Mouse (Mus musculus): ENCODE data around the gene Mrpl58. TPM values are rescaled to one million over a fixed set of nuclear protein-coding genes. Genes with fewer than 3 reads are reported as not detected.
A peak's percentile ranks its signal among the peaks of the same experiment; 100 is the strongest.

Mrpl58 gene
- polyA plus RNA-seq, 1 experiment = 146 TPM

DNA sequence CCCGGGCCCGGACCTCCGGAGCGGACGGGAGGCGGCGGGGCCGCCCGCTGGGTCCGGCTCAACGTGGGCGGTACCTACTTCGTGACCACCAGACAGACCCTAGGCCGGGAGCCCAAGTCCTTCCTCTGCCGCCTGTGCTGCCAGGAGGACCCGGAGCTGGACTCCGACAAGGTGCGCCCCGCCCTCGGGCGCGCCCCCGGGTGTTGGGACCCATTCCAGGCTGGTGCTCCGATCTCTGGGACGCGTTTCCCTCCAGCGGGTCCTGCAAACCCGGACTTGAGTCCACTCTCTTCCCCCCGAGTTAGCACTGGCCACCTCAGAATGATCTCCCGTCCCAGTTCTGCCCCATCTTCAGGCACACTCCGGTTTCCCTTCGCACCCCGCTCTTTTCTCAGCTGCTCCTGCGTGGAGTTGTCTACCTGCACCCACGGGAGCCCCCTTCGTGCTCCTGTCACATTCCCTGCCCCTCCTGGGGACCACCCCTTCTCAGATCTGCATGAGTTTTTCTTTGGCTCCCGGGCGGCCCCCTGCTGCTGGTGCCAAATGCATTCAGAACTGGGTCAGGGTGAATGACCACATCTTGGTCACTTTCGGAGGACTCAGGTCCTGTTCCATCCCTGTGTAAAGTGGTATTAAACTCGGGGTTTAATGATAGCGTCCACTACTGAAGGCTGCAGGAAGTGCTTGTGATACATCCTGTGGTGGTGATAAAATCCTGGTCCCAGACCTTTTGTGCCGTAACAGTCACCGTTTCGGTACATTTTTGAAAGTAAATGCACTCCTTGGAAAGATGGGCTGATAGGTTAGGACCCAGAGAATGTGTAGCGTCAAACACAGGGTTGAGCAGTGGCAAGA is 17.0 kb downstream of the Mrpl58 start:
- H3K4me1 ChIP-seq (ENCODE audit: control insufficient read depth, insufficient read depth, low read length) = peaks cover 15% of the 10 kb centered on the region
- DNase-seq = peak; percentile 72
- 1% methylated on average over 45 of the region's 45 CpGs for WGBS
- peak overlapping the region; percentile 98 for H3K4me3 ChIP-seq (ENCODE audit: insufficient read depth, low read depth, low read length)
- H3K27me3 ChIP-seq (replicated peaks; ENCODE audit: control insufficient read depth, insufficient read depth, low read length) = no peaks in the 10 kb centered on the region
- H3K36me3 ChIP-seq (ENCODE audit: control insufficient read depth, insufficient read depth, low read length) = peaks cover 3% of the 10 kb centered on the region; the same call in 1 of the 2 replicates
- H3K27ac ChIP-seq (ENCODE audit: insufficient read depth, low read depth, low read length) = peak overlapping the region; percentile 70
- no peak for TF ChIP-seq POLR2A (IDR thresholded peaks at IDR 0.05; ENCODE audit: low read depth, low read length)
- TF ChIP-seq CTCF (conservative IDR thresholded peaks at IDR 0.05; ENCODE audit: insufficient read depth, insufficient read length, low read depth, low read length) = no peak

GRCm38 (mm10) chr11:115421328-115421727 is 17.8 kb downstream of the Mrpl58 start:
- 26% methylated on average over 1 of the region's 1 CpGs for WGBS
- TF ChIP-seq CTCF (conservative IDR thresholded peaks at IDR 0.05; ENCODE audit: insufficient read depth, insufficient read length, low read depth, low read length) = no peak
- no peak for TF ChIP-seq POLR2A (IDR thresholded peaks at IDR 0.05; ENCODE audit: low read depth, low read length)
- Histone ChIP-seq H3K4me1 (ENCODE audit: control insufficient read depth, insufficient read depth, low read length) (peaks cover 15% of the 10 kb centered on the region), H3K4me3 (ENCODE audit: insufficient read depth, low read depth, low read length) (0 out of 2 replicates have a peak overlapping the region, but pooled peaks have one; percentile 7), H3K36me3 (ENCODE audit: control insufficient read depth, insufficient read depth, low read length) (no peaks in the 10 kb centered on the region), H3K27me3 (replicated peaks; ENCODE audit: control insufficient read depth, insufficient read depth, low read length) (no peaks in the 10 kb centered on the region), H3K27ac (ENCODE audit: insufficient read depth, low read depth, low read length) (no peak overlapping the region)
- DNase-seq = peak; percentile 43

DNA sequence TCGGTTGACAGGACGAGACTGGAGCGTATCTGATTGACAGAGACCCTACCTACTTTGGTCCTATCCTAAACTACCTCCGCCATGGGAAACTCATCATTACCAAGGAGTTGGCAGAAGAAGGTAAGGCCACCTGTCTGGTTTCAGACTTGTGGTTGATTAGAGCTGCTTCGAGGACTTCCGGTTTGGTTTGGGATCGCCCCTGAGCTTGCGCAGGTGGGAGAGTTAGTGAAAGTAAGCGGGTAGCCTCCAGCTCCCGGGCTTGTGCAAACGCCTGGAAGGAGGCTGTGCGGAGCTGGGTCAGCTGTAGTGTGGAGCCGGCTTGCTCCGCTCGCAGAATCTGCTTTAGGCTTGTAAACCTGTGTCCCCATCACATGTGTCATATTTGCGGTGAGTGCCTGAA is 18.4 kb downstream of the Mrpl58 start:
- peaks cover 15% of the 10 kb centered on the region for H3K4me1 ChIP-seq (ENCODE audit: control insufficient read depth, insufficient read depth, low read length)
- no peak for TF ChIP-seq CTCF (conservative IDR thresholded peaks at IDR 0.05; ENCODE audit: insufficient read depth, insufficient read length, low read depth, low read length)
- TF ChIP-seq POLR2A (IDR thresholded peaks at IDR 0.05; ENCODE audit: low read depth, low read length) = no peak
- H3K27ac ChIP-seq (ENCODE audit: insufficient read depth, low read depth, low read length) = no peak overlapping the region
- WGBS = 85% methylated on average over 16 of the region's 16 CpGs
- no peaks in the 10 kb centered on the region for H3K27me3 ChIP-seq (replicated peaks; ENCODE audit: control insufficient read depth, insufficient read depth, low read length)
- H3K36me3 ChIP-seq (ENCODE audit: control insufficient read depth, insufficient read depth, low read length) = no peaks in the 10 kb centered on the region
- H3K4me3 ChIP-seq (ENCODE audit: insufficient read depth, low read depth, low read length) = no peak overlapping the region
- no peak for DNase-seq

GRCm38 (mm10) chr11:115423091-115423490 is 19.5 kb downstream of the Mrpl58 start:
- DNase-seq = no peak
- no peaks in the 10 kb centered on the region for H3K36me3 ChIP-seq (ENCODE audit: control insufficient read depth, insufficient read depth, low read length)
- TF ChIP-seq POLR2A (IDR thresholded peaks at IDR 0.05; ENCODE audit: low read depth, low read length) (no peak), CTCF (conservative IDR thresholded peaks at IDR 0.05; ENCODE audit: insufficient read depth, insufficient read length, low read depth, low read length) (no peak)
- H3K27ac ChIP-seq (ENCODE audit: insufficient read depth, low read depth, low read length) = no peak overlapping the region
- H3K4me3 ChIP-seq (ENCODE audit: insufficient read depth, low read depth, low read length) = no peak overlapping the region
- H3K27me3 ChIP-seq (replicated peaks; ENCODE audit: control insufficient read depth, insufficient read depth, low read length) = no peaks in the 10 kb centered on the region
- 89% methylated on average over 3 of the region's 3 CpGs for WGBS
- H3K4me1 ChIP-seq (ENCODE audit: control insufficient read depth, insufficient read depth, low read length) = peaks cover 15% of the 10 kb centered on the region

- DNase-seq = no peak
- no peak overlapping the region for H3K27ac ChIP-seq (ENCODE audit: insufficient read depth, low read depth, low read length)
- peaks cover 7% of the 10 kb centered on the region for H3K4me1 ChIP-seq (ENCODE audit: control insufficient read depth, insufficient read depth, low read length)
- TF ChIP-seq POLR2A (IDR thresholded peaks at IDR 0.05; ENCODE audit: low read depth, low read length) = no peak
- no peak for TF ChIP-seq CTCF (conservative IDR thresholded peaks at IDR 0.05; ENCODE audit: insufficient read depth, insufficient read length, low read depth, low read length)
- no peaks in the 10 kb centered on the region for H3K27me3 ChIP-seq (replicated peaks; ENCODE audit: control insufficient read depth, insufficient read depth, low read length)
- no peaks in the 10 kb centered on the region for H3K36me3 ChIP-seq (ENCODE audit: control insufficient read depth, insufficient read depth, low read length)
- 87% methylated on average over 7 of the region's 7 CpGs for WGBS
- no peak overlapping the region for H3K4me3 ChIP-seq (ENCODE audit: insufficient read depth, low read depth, low read length)
Observed at GRCm38 (mm10) chr11:115424666-115425065, 21.1 kb downstream of the Mrpl58 start.

- Histone ChIP-seq H3K4me3 (ENCODE audit: insufficient read depth, low read depth, low read length) (no peak overlapping the region), H3K27me3 (replicated peaks; ENCODE audit: control insufficient read depth, insufficient read depth, low read length) (no peaks in the 10 kb centered on the region), H3K36me3 (ENCODE audit: control insufficient read depth, insufficient read depth, low read length) (0 out of 2 replicates have a peak, but pooled peaks cover 2% of the 10 kb centered on the region), H3K27ac (ENCODE audit: insufficient read depth, low read depth, low read length) (no peak overlapping the region), H3K4me1 (ENCODE audit: control insufficient read depth, insufficient read depth, low read length) (peaks cover 7% of the 10 kb centered on the region)
- 80% methylated on average over 6 of the region's 6 CpGs for WGBS
- TF ChIP-seq CTCF (conservative IDR thresholded peaks at IDR 0.05; ENCODE audit: insufficient read depth, insufficient read length, low read depth, low read length) = no peak
- no peak for TF ChIP-seq POLR2A (IDR thresholded peaks at IDR 0.05; ENCODE audit: low read depth, low read length)
- DNase-seq = no peak
Observed at GRCm38 (mm10) chr11:115425671-115426070, 22.1 kb downstream of the Mrpl58 start.

All from kidney, adult 2 months (tissue).